Mouse (Mus musculus) liver, embryonic 14.5 days (tissue): ENCODE measurements at regions not wholly inside any gene's neighbourhood (a gene's known extent, or its start where the extent isn't known, plus 50 kb on each side); places are given as distances from the start of the nearest gene placed in this dataset.

Source experiments
- ATAC-seq: fragments of 200-750 bp; cut with Nextera tagmentation; 2 replicates; pipeline ENCODE4 v1.8.0; 2017; ENCODE audit warnings: moderate number of reproducible peaks, mild to moderate bottlenecking, moderate library complexity; ENCODE audit not compliant: insufficient read depth
- DNase-seq, 3 experiments: peaks; one replicate each; pipeline ENCODE4 v3.0.0-alpha.2; 2012 to 2013; ENCODE audit warnings: low read depth in 3 of 3, low spot score in 3 of 3
- H3K27ac ChIP-seq: fragments of 300-500 bp; sonication (generic); 2 replicates; pipeline ENCODE4 v1.5.1; 2014; ENCODE audit warnings: moderate library complexity, mild to moderate bottlenecking, control low read depth, inconsistent platforms
- H3K27me3 ChIP-seq: fragments of 300-500 bp; sonication (generic); 2 replicates; pipeline ENCODE4 v1.6.1; 2014; ENCODE audit warnings: mild to moderate bottlenecking, low read length, moderate library complexity; ENCODE audit not compliant: control insufficient read depth, insufficient read depth
- H3K36me3 ChIP-seq: fragments of 300-500 bp; sonication (generic); replicated peaks from 2 replicates; pipeline ENCODE4 v1.6.1; 2014; ENCODE audit warnings: low read depth; ENCODE audit not compliant: control insufficient read depth, insufficient read depth
- H3K4me1 ChIP-seq, 2 experiments: fragments of 200-500 bp in 1 of 2; fragments of 300-500 bp in 1 of 2; sonication (generic) in 1 of 2; replicated peaks; 2 replicates each; pipeline ENCODE4 v1.6.1; 2012 to 2014; ENCODE audit warnings: antibody characterized with exemption in 1 of 2, inconsistent platforms in 1 of 2, low read length in 1 of 2; ENCODE audit not compliant: control insufficient read depth in 2 of 2, insufficient read depth in 2 of 2
- H3K4me2 ChIP-seq: fragments of 300-500 bp; sonication (generic); 2 replicates; pipeline ENCODE4 v1.6.1; 2014; ENCODE audit warnings: low read depth, mild to moderate bottlenecking, control low read depth, moderate library complexity
- H3K4me3 ChIP-seq, 2 experiments: fragments of 200-500 bp in 1 of 2; fragments of 300-500 bp in 1 of 2; sonication (generic) in 1 of 2; 2 replicates each; pipeline ENCODE4 v1.5.1; 2012 to 2014; ENCODE audit warnings: low read depth in 2 of 2, low read length in 2 of 2, mild to moderate bottlenecking in 2 of 2, control low read depth in 1 of 2, inconsistent platforms in 1 of 2, moderate library complexity in 1 of 2; ENCODE audit not compliant: insufficient read depth in 1 of 2
- H3K9ac ChIP-seq: fragments of 300-500 bp; sonication (generic); replicated peaks from 2 replicates; pipeline ENCODE4 v1.6.1; 2014; ENCODE audit warnings: mild to moderate bottlenecking, control low read depth, moderate library complexity
- H3K9me3 ChIP-seq: fragments of 300-500 bp; sonication (generic); 2 replicates; pipeline ENCODE4 v1.6.1; 2016; ENCODE audit warnings: low read length, mixed read lengths; ENCODE audit not compliant: control insufficient read depth
- CTCF ChIP-seq: IDR thresholded peaks from 2 replicates; pipeline ENCODE4 v1.5.1; 2016; ENCODE audit warnings: antibody characterized with exemption, low read depth, control low read depth
- EP300 ChIP-seq: IDR thresholded peaks from 2 replicates; pipeline ENCODE4 v1.6.1; 2016; ENCODE audit warnings: antibody characterized with exemption, low read depth
- WGBS: fragments of 180-500 bp; shearing (Covaris S2); extraction: QIAGEN DNeasy Blood & Tissue Kit; methylation state at CpG from one replicate; pipeline ENCODE4 v1.1.7; 2014; ENCODE audit not compliant: insufficient replicate concordance; 5-methylcytosine and 5-hydroxymethylcytosine counted together

DNA sequence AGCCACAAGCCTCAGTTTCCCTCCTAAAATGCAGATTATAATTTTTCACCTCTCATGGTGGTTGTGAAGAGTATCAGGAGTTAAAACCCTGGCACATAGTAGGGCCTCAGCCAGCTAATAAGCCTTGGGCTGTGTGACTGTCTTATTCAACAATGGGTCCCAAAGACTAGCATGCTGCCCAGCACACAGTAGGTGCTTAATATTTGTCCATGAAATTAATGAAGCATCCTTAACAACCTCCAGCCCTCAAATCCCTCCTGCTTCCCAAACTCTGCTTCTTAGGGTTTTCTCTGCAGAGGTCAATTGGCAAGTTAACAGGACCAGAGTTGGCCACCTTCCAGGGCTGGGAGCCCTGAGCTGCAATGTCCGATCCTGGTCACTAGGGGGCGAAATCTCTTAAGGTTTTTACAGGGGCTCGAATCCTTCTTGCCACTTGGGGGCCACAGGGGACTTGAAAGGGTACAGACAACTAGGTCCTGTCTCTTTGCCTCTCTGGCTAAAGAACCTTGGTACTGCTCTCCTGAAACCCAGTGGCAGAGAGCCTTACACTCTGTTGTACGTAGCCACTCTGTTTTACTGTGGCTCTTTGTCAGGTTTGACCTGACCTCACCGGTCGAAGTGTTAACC lies 81.6 kb upstream of the Nek6 start:
- H3K27me3 ChIP-seq, result no peaks in the 10 kb centered on the region
- no peaks in the 10 kb centered on the region for H3K9me3 ChIP-seq
- no peak overlapping the region for H3K9ac ChIP-seq
- H3K27ac ChIP-seq, result no peak overlapping the region
- WGBS, result 35% methylated on average over 6 of the region's 6 CpGs
- H3K36me3 ChIP-seq, result no peaks in the 10 kb centered on the region
- no peak overlapping the region for H3K4me3 ChIP-seq
- H3K4me2 ChIP-seq, result no peak overlapping the region
- no peaks in the 10 kb centered on the region for H3K4me1 ChIP-seq
- ATAC-seq, result no peak
- DNase-seq, result peak in 2 of 3 experiments; percentile 30 to 48
- TF ChIP-seq EP300, result no peak
- peak; percentile 92 for TF ChIP-seq CTCF

DNA sequence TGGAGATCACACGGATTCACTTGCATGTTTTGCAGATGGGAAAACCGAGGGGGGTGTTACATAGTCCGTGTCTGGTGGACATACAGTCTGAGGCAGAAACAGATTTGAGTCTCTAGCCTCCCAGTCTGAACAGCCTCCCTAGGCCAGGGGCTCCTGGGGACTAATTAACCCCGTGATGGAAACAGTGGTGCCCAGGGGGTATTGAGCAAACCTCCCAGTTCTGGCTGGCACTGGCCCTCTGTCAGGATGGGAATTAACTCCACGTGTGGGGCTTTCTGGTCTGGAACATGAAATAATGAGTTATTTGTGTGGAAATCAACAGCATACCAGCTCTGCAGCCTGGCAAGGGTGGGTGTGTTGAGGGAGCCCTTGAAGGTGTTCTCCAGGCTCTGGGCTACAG lies 79.9 kb upstream of the Nek6 start:
- DNase-seq (no peak), ATAC-seq (no peak)
- no peaks in the 10 kb centered on the region for H3K36me3 ChIP-seq
- H3K27me3 ChIP-seq, result no peaks in the 10 kb centered on the region
- no peak overlapping the region for H3K9ac ChIP-seq
- H3K27ac ChIP-seq, result no peak overlapping the region
- TF ChIP-seq EP300 (no peak), CTCF (no peak)
- H3K4me2 ChIP-seq, result no peak overlapping the region
- WGBS, result 45% methylated on average over 5 of the region's 5 CpGs
- no peak overlapping the region for H3K4me3 ChIP-seq
- H3K4me1 ChIP-seq, result no peaks in the 10 kb centered on the region
- H3K9me3 ChIP-seq, result no peaks in the 10 kb centered on the region

DNA sequence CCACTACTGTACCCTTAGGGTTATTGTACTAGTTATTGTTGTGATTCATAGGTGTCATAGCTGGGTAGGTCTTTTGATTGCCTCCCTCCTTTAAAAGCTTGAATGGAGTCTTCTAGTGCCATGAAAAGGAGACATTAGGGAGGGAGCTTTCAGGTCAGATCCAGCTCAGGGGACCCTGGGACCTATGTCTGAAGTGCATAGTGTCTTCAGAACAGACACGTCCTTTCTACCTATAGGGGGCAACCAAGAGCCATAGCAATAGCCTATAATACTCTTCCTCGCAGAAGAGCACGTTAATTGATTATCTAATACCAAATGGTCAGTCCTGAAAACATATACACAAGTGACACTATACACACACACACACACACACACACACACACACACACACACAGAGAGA lies 77.7 kb upstream of the Nek6 start:
- H3K4me2 ChIP-seq, result no peak overlapping the region
- no peak for ATAC-seq

DNA sequence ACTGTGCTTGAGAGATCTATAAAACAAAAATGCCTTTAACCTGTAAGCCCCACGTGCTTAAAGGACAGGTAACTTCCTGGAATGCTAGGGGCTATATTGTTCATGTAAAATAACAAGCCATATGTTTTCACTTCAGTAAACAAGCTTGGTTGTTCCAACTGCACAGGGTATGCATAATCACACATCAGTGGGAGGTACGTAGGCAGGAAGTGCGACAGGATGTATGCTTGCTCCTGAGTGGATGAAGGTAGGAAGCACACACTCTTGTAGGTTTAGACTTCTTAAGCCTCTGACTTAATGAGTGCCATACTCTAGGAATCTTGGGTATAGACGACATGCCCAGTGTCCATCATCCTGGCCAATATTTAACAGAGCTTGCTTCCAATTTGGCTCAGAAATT lies 74.7 kb upstream of the Nek6 start:
- H3K4me1 ChIP-seq, result no peaks in the 10 kb centered on the region
- H3K9ac ChIP-seq, result no peak overlapping the region
- TF ChIP-seq EP300 (no peak), CTCF (no peak)
- H3K4me2 ChIP-seq, result no peak overlapping the region
- ATAC-seq, result no peak
- no peak overlapping the region for H3K27ac ChIP-seq
- no peak overlapping the region for H3K4me3 ChIP-seq
- H3K36me3 ChIP-seq, result no peaks in the 10 kb centered on the region
- H3K9me3 ChIP-seq, result no peaks in the 10 kb centered on the region
- H3K27me3 ChIP-seq, result no peaks in the 10 kb centered on the region
- 55% methylated on average over 4 of the region's 4 CpGs for WGBS
- no peak for DNase-seq

More for the DNA sequence above, 77.7 kb upstream of the Nek6 start:
- Histone ChIP-seq H3K9me3 (no peaks in the 10 kb centered on the region), H3K4me1 (no peaks in the 10 kb centered on the region), H3K9ac (no peak overlapping the region), H3K36me3 (no peaks in the 10 kb centered on the region), H3K27me3 (no peaks in the 10 kb centered on the region), H3K4me3 (no peak overlapping the region), H3K27ac (no peak overlapping the region)
- WGBS, result 3% methylated on average over 3 of the region's 3 CpGs
- peak in 1 of 3 experiments; percentile 28 for DNase-seq
- TF ChIP-seq CTCF (peak; percentile 73), EP300 (no peak)

DNA sequence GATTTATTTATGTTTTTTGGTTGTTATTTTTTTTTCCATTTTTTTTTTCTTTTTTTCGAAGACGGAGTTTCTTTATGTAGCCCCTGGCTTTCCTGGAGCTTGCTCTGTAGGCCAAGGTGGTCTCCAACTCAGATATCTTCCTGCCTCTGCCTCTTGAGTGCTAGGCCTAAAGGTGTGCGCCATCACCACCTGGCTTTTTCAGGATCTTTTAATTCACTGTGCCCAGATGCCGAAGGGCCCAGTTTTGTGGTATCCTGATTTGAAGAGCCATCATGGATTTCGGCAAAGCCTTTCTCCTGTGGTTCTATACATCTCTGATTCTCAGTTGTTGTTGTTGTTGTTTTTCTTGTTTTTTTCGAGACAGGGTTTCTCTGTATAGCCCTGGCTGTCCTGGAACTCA lies 72.3 kb upstream of the Nek6 start:
- DNase-seq (no peak), ATAC-seq (no peak)
- WGBS, result 65% methylated on average over 6 of the region's 6 CpGs
- Histone ChIP-seq H3K27me3 (no peaks in the 10 kb centered on the region), H3K9me3 (no peaks in the 10 kb centered on the region), H3K4me3 (no peak overlapping the region), H3K4me2 (no peak overlapping the region), H3K9ac (no peak overlapping the region), H3K36me3 (no peaks in the 10 kb centered on the region), H3K4me1 (no peaks in the 10 kb centered on the region), H3K27ac (no peak overlapping the region)
- TF ChIP-seq CTCF, result no peak
- TF ChIP-seq EP300, result no peak
